Mouse (Mus musculus) adrenal gland, adult (tissue): ENCODE results near the gene Glipr2.

Experiments used
- DNase-seq, 2 experiments: peaks; one replicate each; pipeline ENCODE4 v3.0.0; 2022 to 2023; ENCODE audit warnings: low spot score in 1 of 2; ENCODE audit not compliant: inconsistent age in 2 of 2

The Glipr2 gene

GRCm38 (mm10) chr4:44004623-44005409, 47.6 kb downstream of the Glipr2 start:
- no peak for DNase-seq

GRCm38 (mm10) chr4:44010176-44010575, 53.0 kb downstream of the Glipr2 start:
- DNase-seq: no peak

GRCm38 (mm10) chr4:44010893-44011292, 53.7 kb downstream of the Glipr2 start:
- DNase-seq: no peak

- DNase-seq: no peak
These were observed 54.6 kb downstream of the Glipr2 start for GRCm38 (mm10) chr4:44011799-44012198.

GRCm38 (mm10) chr4:44012376-44013367, 55.5 kb downstream of the Glipr2 start:
- peak; percentile 95 to 97 for DNase-seq

GRCm38 (mm10) chr4:44013391-44014070, 56.3 kb downstream of the Glipr2 start:
- peak in 1 of 2 experiments; percentile 22 for DNase-seq

- peak in 1 of 2 experiments; percentile 16 for DNase-seq
These were observed 58.9 kb downstream of the Glipr2 start for GRCm38 (mm10) chr4:44016071-44016470.

GRCm38 (mm10) chr4:44016791-44017190, 59.6 kb downstream of the Glipr2 start:
- DNase-seq: peak in 1 of 2 experiments; percentile 21

GRCm38 (mm10) chr4:44022323-44022722, 65.1 kb downstream of the Glipr2 start:
- no peak for DNase-seq

GRCm38 (mm10) chr4:44022766-44023165, 65.6 kb downstream of the Glipr2 start:
- DNase-seq: peak; percentile 2 to 16

GRCm38 (mm10) chr4:44023681-44024080, 66.5 kb downstream of the Glipr2 start:
- DNase-seq: peak; percentile 2 to 17

- DNase-seq: no peak
These were observed 67.0 kb downstream of the Glipr2 start for GRCm38 (mm10) chr4:44024241-44024640.

- peak in 1 of 2 experiments; percentile 15 for DNase-seq
These were observed 68.4 kb downstream of the Glipr2 start for GRCm38 (mm10) chr4:44025570-44025969.
